Mouse (Mus musculus) neural tube, embryonic 12.5 days (tissue): ENCODE data around the gene AL732309.1. TPM values are rescaled to one million over a fixed set of nuclear protein-coding genes. Genes with fewer than 3 reads are reported as not detected.

ENCODE experiments used
- ATAC-seq: fragments of 200-750 bp; cut with Nextera tagmentation; 2 replicates; pipeline ENCODE4 v1.8.0; 2017; ENCODE audit warnings: low read depth, mild to moderate bottlenecking, moderate TSS enrichment, moderate library complexity; ENCODE audit not compliant: low FRiP score
- H3K27ac ChIP-seq: fragments of 300-500 bp; sonication (generic); 2 replicates; pipeline ENCODE4 v1.5.1; 2016
- H3K27me3 ChIP-seq: fragments of 300-500 bp; sonication (generic); replicated peaks from 2 replicates; pipeline ENCODE4 v1.6.1; 2016; ENCODE audit warnings: mild to moderate bottlenecking
- H3K36me3 ChIP-seq: fragments of 300-500 bp; sonication (generic); 2 replicates; pipeline ENCODE4 v1.6.1; 2016; ENCODE audit warnings: mild to moderate bottlenecking
- H3K4me1 ChIP-seq: fragments of 300-500 bp; sonication (generic); 2 replicates; pipeline ENCODE4 v1.6.1; 2016
- H3K4me2 ChIP-seq: fragments of 300-500 bp; sonication (generic); replicated peaks from 2 replicates; pipeline ENCODE4 v1.6.1; 2016; ENCODE audit warnings: mild to moderate bottlenecking
- H3K4me3 ChIP-seq: fragments of 300-500 bp; sonication (generic); 2 replicates; pipeline ENCODE4 v1.5.1; 2016
- H3K9ac ChIP-seq: fragments of 300-500 bp; sonication (generic); 2 replicates; pipeline ENCODE4 v1.6.1; 2016; ENCODE audit warnings: mild to moderate bottlenecking
- H3K9me3 ChIP-seq: fragments of 300-500 bp; sonication (generic); 2 replicates; pipeline ENCODE4 v1.6.1; 2016; ENCODE audit warnings: mild to moderate bottlenecking
- WGBS: fragments of 180-500 bp; shearing (Covaris S2); methylation state at CpG from one replicate; pipeline ENCODE4 v1.1.7; 2016; 5-methylcytosine and 5-hydroxymethylcytosine counted together
- polyA plus RNA-seq: library from polyadenylated mRNA; unstranded; fragments of >200 nt; fragmentation: Nextera tagmentation; extraction: Ambion mirVana; gene quantifications from 2 replicates; pipeline ENCODE4 v1.2.1, GENCODE M21; 2016

AL732309.1 gene
- polyA plus RNA-seq, 1 experiment from 2014 or later = 5.2 TPM

DNA sequence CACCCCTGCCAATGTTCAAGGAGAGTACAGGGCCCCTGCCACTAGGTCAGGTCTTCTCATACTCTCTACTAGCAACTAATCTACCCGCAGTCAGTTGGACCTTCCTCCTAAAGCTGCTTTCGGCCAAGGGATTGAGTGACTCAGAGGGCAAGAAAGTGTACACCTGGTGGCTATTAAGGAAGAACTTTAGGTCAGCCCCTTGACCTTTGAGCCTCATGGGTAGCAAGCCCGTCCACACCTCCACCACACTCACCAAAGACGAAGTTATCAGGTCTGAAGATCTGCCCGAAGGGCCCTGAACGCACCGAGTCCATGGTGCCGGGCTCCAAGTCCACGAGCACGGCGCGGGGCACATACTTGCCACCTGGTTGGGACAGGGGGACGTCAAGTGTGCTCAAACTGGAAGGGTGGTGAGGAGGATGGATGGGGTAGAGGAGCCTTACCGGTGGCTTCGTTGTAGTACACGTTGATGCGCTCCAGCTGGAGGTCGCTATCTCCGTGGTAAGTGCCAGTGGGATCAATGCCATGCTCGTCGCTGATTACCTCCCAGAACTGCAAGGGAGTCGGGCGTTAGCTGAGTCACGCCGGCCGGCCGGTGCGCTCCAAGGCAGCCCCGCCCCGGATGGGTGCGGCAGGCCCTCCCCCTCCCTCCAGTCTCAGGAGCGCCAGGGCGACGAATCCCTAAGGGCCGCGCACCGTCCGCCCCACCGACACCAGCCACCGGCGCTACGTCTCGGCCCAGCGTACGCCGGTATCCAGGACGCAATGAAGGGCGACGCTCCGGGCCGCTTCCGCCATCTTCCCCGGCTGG, 22.8 kb downstream of the AL732309.1 start:
- 3% methylated on average over 53 of the region's 53 CpGs for WGBS
- peak overlapping the region; percentile 90 for H3K4me3 ChIP-seq
- ATAC-seq = peak; percentile 31
- H3K36me3 ChIP-seq = peaks cover 5% of the 10 kb centered on the region; the same call in 1 of the 2 replicates
- peak overlapping the region; percentile 79 for H3K9ac ChIP-seq
- H3K4me1 ChIP-seq = peaks cover 21% of the 10 kb centered on the region
- peak overlapping the region; percentile 74 for H3K27ac ChIP-seq
- no peaks in the 10 kb centered on the region for H3K27me3 ChIP-seq
- peak overlapping the region; percentile 98 for H3K4me2 ChIP-seq
- no peaks in the 10 kb centered on the region for H3K9me3 ChIP-seq

DNA sequence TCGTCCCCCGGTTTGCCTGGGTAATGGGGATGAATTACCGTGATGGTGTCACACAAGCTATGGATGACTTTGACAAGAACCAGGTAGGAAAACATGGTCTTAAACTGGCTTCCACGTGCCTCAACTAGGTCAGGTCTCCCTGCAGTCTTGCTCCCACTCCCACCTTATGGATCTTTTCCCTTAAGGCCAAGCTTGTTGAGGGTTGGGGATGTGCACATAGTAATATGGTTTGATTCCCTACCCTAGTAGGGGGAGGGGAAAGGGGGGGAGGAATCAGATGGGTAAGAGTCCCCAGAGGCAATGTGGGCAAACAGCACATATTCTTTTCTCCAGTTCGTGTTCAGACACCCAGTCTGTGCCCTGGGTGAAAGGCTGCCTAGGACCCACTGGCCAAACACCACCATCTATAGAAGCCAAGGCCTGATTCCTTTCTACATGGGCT, 25.3 kb downstream of the AL732309.1 start:
- H3K9ac ChIP-seq = no peak overlapping the region
- no peak overlapping the region for H3K4me3 ChIP-seq
- no peak for ATAC-seq
- H3K4me2 ChIP-seq = no peak overlapping the region
- H3K27ac ChIP-seq = no peak overlapping the region
- H3K36me3 ChIP-seq = peaks cover 5% of the 10 kb centered on the region; the same call in 1 of the 2 replicates
- no peaks in the 10 kb centered on the region for H3K27me3 ChIP-seq
- peaks cover 23% of the 10 kb centered on the region for H3K4me1 ChIP-seq
- WGBS = 66% methylated on average over 5 of the region's 5 CpGs
- no peaks in the 10 kb centered on the region for H3K9me3 ChIP-seq

DNA sequence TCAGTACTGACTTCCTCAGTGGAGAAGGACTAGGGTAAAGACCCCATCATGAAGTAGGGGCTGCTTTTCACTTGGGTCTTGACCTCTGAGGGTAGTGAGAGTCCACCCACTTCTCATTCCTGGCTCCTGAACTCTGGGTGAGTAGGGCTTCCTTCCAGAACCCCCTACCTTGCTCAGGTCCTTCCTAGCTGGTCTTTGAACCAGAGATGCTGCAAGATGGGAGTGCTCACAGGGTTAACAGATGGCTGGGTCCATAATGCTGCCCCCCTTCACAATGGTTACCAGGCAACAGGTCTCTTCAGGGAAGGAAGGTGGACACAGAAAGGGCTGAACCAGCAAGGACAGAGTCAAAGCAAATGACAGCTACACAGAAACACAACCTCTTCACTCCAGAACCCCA, 28.2 kb downstream of the AL732309.1 start, which contains the start of gene Fam166a:
Gene Fam166a, plus strand, starts transcription at position 301 of the 400 bp plus-strand sequence.
- Histone ChIP-seq H3K9ac (no peak within 1 kb of the TSS), H3K36me3 (peaks cover 5% of the 10 kb centered on the region; the same call in 1 of the 2 replicates), H3K27ac (no peak within 1 kb of the TSS), H3K4me2 (no peak within 1 kb of the TSS), H3K4me1 (peaks cover 10% of the 10 kb centered on the region), H3K9me3 (no peaks in the 10 kb centered on the region), H3K4me3 (no peak within 1 kb of the TSS), H3K27me3 (0 out of 2 replicates have a peak, but pooled peaks cover 7% of the 10 kb centered on the region)
- ATAC-seq = no peak

DNA sequence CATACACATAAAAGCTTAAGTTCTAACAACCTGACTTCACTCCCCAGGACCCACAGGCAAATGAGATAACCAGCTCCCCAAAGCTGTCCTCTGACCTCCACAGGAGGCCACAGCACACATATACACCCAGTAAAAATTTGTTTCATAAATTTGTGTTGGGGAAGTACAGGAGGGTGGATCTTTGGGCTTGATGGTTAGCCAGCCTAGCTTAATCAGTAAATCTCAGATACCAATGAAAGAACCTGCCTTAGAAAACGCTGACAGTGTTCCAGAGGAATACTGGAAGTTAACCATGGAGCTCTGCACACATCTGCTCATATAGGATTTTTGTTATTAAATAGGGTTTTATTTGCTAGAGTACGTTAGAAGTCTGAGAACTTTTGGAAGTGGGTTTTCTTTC, 29.0 kb downstream of the AL732309.1 start:
- Histone ChIP-seq H3K4me2 (no peak overlapping the region), H3K27ac (no peak overlapping the region), H3K27me3 (peaks cover 14% of the 10 kb centered on the region; the same call in 1 of the 2 replicates), H3K4me3 (no peak overlapping the region), H3K9me3 (no peaks in the 10 kb centered on the region), H3K36me3 (peaks cover 5% of the 10 kb centered on the region; the same call in 1 of the 2 replicates), H3K9ac (no peak overlapping the region), H3K4me1 (peaks cover 6% of the 10 kb centered on the region; the same call in 1 of the 2 replicates)
- no peak for ATAC-seq
- 62% methylated on average over 2 of the region's 2 CpGs for WGBS

DNA sequence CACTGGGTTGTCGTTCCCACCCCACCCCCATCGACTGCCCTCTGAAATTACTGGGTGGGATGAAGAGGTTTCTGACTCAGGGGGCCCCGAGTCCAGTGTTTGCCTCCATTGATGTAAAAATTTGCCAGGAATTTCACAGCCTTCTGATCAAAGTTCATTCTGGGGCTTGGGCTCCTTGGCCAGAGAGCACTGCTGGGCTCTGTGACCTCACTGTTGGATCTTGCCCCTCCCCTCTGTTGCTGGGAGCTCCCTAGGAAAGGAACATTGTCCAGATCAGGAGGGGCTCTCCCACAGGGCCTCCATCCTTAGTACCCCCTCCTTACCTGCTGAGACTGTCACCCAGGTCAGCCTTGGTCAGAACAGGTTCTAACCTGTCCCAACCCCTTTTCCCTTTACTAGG, 32.2 kb downstream of the AL732309.1 start, which contains the start of gene Stpg3:
Gene Stpg3, minus strand, starts transcription at position 194 of the 400 bp plus-strand sequence.
- no peaks in the 10 kb centered on the region for H3K36me3 ChIP-seq
- ATAC-seq = no peak
- H3K9ac ChIP-seq = no peak within 1 kb of the TSS
- H3K27me3 ChIP-seq = peaks cover 14% of the 10 kb centered on the region; the same call in 1 of the 2 replicates
- H3K9me3 ChIP-seq = no peaks in the 10 kb centered on the region
- no peak within 1 kb of the TSS for H3K27ac ChIP-seq
- peaks cover 17% of the 10 kb centered on the region for H3K4me1 ChIP-seq
- no peak within 1 kb of the TSS for H3K4me2 ChIP-seq
- no peak within 1 kb of the TSS for H3K4me3 ChIP-seq
- 80% methylated on average over 3 of the region's 3 CpGs for WGBS

DNA sequence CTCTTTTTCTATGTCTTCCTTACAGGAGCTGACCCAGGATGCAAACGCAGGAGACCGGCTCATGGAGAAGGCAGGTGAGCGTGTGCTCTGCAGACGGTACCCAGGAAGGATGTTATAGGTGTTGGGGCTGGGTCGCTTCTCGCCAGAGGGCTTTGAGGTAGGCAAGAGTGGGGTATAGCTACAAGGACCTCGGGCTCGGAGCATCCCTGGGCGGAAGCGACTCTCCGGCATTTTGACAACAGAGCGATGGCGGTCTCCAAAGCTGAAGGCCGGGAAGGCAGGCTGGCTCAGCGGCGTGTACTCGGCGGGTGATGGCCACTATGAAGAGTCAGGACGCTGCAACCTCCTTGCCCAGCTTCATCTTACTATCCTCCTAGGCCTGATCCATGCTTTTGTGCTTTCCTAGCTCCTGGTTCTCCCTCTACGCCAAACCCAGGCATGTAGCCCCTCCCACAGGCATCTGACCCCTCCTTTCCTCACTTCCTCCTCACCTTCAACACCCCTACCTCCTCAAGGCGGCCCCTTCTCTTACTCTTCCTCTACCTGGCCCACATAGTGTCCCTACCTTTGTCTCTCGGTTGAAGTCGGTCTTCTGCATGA, 33.3 kb downstream of the AL732309.1 start:
- Histone ChIP-seq H3K4me3 (no peak overlapping the region), H3K27ac (no peak overlapping the region), H3K4me2 (no peak overlapping the region), H3K27me3 (peaks cover 14% of the 10 kb centered on the region; the same call in 1 of the 2 replicates), H3K36me3 (peaks cover 1% of the 10 kb centered on the region; the same call in 1 of the 2 replicates), H3K9ac (no peak overlapping the region), H3K9me3 (no peaks in the 10 kb centered on the region), H3K4me1 (peaks cover 16% of the 10 kb centered on the region)
- ATAC-seq = no peak
- 69% methylated on average over 23 of the region's 23 CpGs for WGBS

DNA sequence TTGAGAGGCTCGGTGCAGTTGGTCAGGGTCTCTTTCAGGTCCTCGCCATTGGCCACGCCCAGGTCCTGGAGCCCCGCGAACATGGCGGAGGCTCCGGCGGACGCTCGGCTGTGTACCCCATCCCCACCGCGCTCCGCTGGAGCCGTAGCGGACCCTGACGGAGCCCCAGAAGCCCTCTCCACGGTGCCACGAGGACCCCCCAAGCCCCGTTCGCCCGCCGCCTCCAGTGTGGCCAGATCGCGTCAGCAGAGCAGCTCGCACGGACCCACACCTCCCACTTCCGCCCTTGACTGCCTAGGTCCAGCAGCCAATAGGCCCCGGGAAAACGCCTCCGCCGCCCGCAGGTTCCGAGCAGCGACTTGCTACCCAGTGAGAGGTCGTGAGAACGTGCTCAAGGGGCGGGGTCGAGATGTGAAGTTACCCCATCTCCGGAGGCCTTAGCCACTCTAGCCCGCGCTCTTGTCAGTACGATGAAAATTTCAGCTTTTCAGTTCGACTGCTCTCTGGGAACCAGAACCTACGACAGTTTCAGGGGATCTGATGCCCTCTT, 35.5 kb downstream of the AL732309.1 start, which contains the start of gene Nelfb:
Gene Nelfb, minus strand, starts transcription at position 369 of the 550 bp plus-strand sequence.
- peaks cover 20% of the 10 kb centered on the region for H3K4me1 ChIP-seq
- peak within 1 kb of the TSS; percentile 65 for H3K4me3 ChIP-seq
- peaks cover 14% of the 10 kb centered on the region; the same call in 1 of the 2 replicates for H3K27me3 ChIP-seq
- H3K9me3 ChIP-seq = no peaks in the 10 kb centered on the region
- peak; percentile 90 for ATAC-seq
- WGBS = under 1% methylated on average over 44 of the region's 44 CpGs
- peak within 1 kb of the TSS; percentile 93 for H3K4me2 ChIP-seq
- H3K9ac ChIP-seq = peak within 1 kb of the TSS; percentile 76
- H3K27ac ChIP-seq = 0 out of 2 replicates have a peak within 1 kb of the TSS, but pooled peaks have one; percentile 33
- peaks cover 20% of the 10 kb centered on the region; the same call in 1 of the 2 replicates for H3K36me3 ChIP-seq

DNA sequence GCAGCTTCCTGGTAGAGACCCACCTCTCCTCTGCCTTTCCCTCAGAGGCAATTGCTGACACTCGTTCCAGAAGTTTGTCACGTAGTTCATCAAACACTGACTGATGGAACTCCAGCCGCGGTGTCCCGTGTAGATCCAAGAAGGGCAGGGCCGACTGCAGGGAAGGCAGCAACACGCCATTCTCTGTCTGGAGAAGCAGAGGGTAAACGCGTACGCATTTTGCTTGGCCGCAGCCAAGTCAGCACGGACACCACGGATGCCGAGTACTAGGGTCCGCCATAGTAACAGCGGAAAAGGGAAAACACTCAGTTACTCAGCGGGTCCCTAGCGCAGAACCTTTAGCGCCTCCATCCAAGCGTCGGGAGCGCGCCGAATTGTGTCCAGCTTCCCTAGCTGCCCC, 36.0 kb downstream of the AL732309.1 start:
- Histone ChIP-seq H3K4me3 (peak overlapping the region; percentile 65), H3K36me3 (peaks cover 25% of the 10 kb centered on the region), H3K27me3 (peaks cover 14% of the 10 kb centered on the region; the same call in 1 of the 2 replicates), H3K9me3 (no peaks in the 10 kb centered on the region), H3K27ac (0 out of 2 replicates have a peak overlapping the region, but pooled peaks have one; percentile 33), H3K4me2 (peak overlapping the region; percentile 93), H3K9ac (peak overlapping the region; percentile 76), H3K4me1 (peaks cover 20% of the 10 kb centered on the region)
- ATAC-seq = peak; percentile 51; the same call in 1 of the 2 replicates
- under 1% methylated on average over 24 of the region's 24 CpGs for WGBS

DNA sequence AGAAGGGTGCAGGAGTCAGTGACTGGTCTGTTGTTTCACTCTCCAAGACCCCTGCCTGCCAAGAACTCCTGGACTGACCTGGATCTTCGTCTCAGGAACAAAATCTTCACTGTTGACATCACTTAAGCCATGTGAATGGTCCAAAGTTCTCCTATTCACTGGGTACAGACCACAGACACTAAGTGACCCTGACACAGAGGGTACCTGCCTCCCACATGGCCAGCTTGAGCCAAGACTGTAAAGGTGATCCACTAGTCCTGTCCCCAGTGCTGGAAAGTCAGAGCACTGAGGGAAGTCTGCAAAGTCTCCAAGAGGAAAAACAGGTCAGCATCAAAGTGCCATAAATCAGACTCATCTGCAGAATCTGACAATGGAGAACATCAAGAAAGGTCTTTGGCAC, 39.1 kb downstream of the AL732309.1 start:
- H3K9ac ChIP-seq = no peak overlapping the region
- H3K4me3 ChIP-seq = no peak overlapping the region
- H3K36me3 ChIP-seq = peaks cover 54% of the 10 kb centered on the region
- WGBS = 87% methylated on average over 1 of the region's 1 CpGs
- 0 out of 2 replicates have a peak, but pooled peaks cover under 1% of the 10 kb centered on the region for H3K27me3 ChIP-seq
- peaks cover 20% of the 10 kb centered on the region for H3K4me1 ChIP-seq
- H3K4me2 ChIP-seq = no peak overlapping the region
- H3K27ac ChIP-seq = no peak overlapping the region
- H3K9me3 ChIP-seq = no peaks in the 10 kb centered on the region
- no peak for ATAC-seq

DNA sequence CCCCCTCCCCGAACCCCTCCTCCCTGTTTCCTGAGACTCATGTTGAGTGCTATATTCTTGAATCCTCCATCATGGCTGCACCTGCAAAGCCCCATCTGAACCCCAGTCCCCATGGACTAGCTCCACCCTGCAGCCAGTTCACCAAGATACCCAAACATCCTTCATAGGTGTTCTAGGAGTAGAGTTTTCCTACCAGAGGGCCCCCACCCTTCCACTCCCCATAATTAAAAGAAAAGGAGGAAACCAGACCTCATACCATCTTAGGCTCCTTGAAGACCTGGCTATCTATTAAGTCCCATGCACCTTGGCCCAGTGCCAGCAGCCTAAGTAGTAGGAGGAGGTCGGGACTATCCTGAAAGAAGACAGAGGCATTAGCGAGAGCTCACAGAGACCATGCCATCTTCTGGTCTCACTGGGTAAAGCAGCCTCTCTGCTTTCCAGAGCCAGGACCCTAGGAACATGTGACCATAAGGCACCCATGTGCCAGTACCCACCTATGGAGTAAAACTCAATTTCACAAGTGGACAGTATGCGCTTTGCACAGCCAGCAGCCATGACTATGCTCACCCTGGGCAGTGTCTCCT, 42.9 kb downstream of the AL732309.1 start:
- Histone ChIP-seq H3K4me3 (no peak overlapping the region), H3K9ac (no peak overlapping the region), H3K36me3 (peaks cover 89% of the 10 kb centered on the region), H3K4me2 (no peak overlapping the region), H3K27ac (no peak overlapping the region), H3K4me1 (0 out of 2 replicates have a peak, but pooled peaks cover 4% of the 10 kb centered on the region), H3K27me3 (no peaks in the 10 kb centered on the region), H3K9me3 (no peaks in the 10 kb centered on the region)
- ATAC-seq = no peak
- 66% methylated on average over 4 of the region's 4 CpGs for WGBS

DNA sequence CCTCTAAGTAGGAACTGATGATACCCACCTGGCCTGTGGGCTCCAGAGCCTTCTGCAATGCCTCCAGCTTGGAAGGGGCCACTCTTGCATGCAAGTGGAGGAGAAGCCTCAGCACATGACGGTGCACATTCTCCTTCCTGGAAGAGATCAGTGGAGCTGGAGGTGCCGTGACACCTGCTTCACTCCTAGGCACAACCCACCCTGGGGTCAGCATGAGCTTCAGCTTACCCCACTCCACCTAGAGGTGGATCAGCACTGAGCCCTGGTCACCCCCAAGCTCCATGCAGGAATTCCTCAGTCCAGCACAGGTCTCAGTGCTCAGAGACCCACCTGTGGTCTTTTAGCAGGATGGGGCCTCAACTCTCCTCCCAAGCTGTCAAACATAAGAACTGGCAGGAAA, 46.0 kb downstream of the AL732309.1 start:
- H3K9me3 ChIP-seq = no peaks in the 10 kb centered on the region
- ATAC-seq = no peak
- no peaks in the 10 kb centered on the region; the same call in 1 of the 2 replicates for H3K4me1 ChIP-seq
- no peak overlapping the region for H3K9ac ChIP-seq
- peaks cover 74% of the 10 kb centered on the region for H3K36me3 ChIP-seq
- H3K4me2 ChIP-seq = no peak overlapping the region
- H3K27ac ChIP-seq = no peak overlapping the region
- no peak overlapping the region for H3K4me3 ChIP-seq
- H3K27me3 ChIP-seq = peaks cover 16% of the 10 kb centered on the region
- 96% methylated on average over 2 of the region's 2 CpGs for WGBS
